Mouse (Mus musculus): ENCODE results near the gene Vgll4. TPM values are rescaled to one million over a fixed set of nuclear protein-coding genes. Genes with fewer than 3 reads are reported as not detected.

Gene Vgll4
- polyA plus RNA-seq, 2 experiments from 2014 or later: 171 to 233 TPM

- no peak for ATAC-seq
These were observed 3.2 kb upstream of the Vgll4 start for GRCm38 (mm10) chr6:114972988-114973387.

GRCm38 (mm10) chr6:114970895-114971294 is 1.1 kb upstream of the Vgll4 start:
- ATAC-seq: no peak

- no peak for ATAC-seq
These were observed 592 bp upstream of the Vgll4 start for GRCm38 (mm10) chr6:114970386-114970785.

- ATAC-seq: peak; percentile 45
These were observed 1.2 kb downstream of the Vgll4 start for GRCm38 (mm10) chr6:114968361-114969212.

- no peak for ATAC-seq
These were observed 2.2 kb downstream of the Vgll4 start for GRCm38 (mm10) chr6:114967623-114968022.

- ATAC-seq: no peak
These were observed 3.2 kb downstream of the Vgll4 start for GRCm38 (mm10) chr6:114966396-114967154.

GRCm38 (mm10) chr6:114965802-114966201 is 4.0 kb downstream of the Vgll4 start:
- ATAC-seq: no peak

- no peak for ATAC-seq
These were observed 4.4 kb downstream of the Vgll4 start for GRCm38 (mm10) chr6:114965396-114965795.

- ATAC-seq: no peak
These were observed 5.6 kb downstream of the Vgll4 start for GRCm38 (mm10) chr6:114964235-114964634.

- no peak for ATAC-seq
These were observed 6.2 kb downstream of the Vgll4 start for GRCm38 (mm10) chr6:114963636-114964035.

GRCm38 (mm10) chr6:114961276-114962068 is 8.3 kb downstream of the Vgll4 start:
- no peak for ATAC-seq

GRCm38 (mm10) chr6:114959012-114959398 is 10.8 kb downstream of the Vgll4 start:
- ATAC-seq: no peak

- ATAC-seq: no peak
These were observed 11.4 kb downstream of the Vgll4 start for GRCm38 (mm10) chr6:114958249-114959011.

- ATAC-seq: no peak
These were observed 12.0 kb downstream of the Vgll4 start for GRCm38 (mm10) chr6:114957756-114958155.

GRCm38 (mm10) chr6:114954496-114954895 is 15.3 kb downstream of the Vgll4 start:
- ATAC-seq: no peak

GRCm38 (mm10) chr6:114953601-114954000 is 16.2 kb downstream of the Vgll4 start:
- no peak for ATAC-seq

GRCm38 (mm10) chr6:114952356-114952755 is 17.4 kb downstream of the Vgll4 start:
- ATAC-seq: no peak

- ATAC-seq: no peak
These were observed 25.0 kb downstream of the Vgll4 start for GRCm38 (mm10) chr6:114944456-114945438.

- no peak for ATAC-seq
These were observed 28.5 kb downstream of the Vgll4 start for GRCm38 (mm10) chr6:114941201-114941849.

- no peak for ATAC-seq
These were observed 30.1 kb downstream of the Vgll4 start for GRCm38 (mm10) chr6:114939666-114940065.

Measured in CD4-positive, CD25-positive, alpha-beta regulatory T cell, adult 4 months (primary cell).